Mouse (Mus musculus) midbrain, embryonic 16.5 days (tissue): ENCODE results near the gene Cyp2e1. TPM values are rescaled to one million over a fixed set of nuclear protein-coding genes. Genes with fewer than 3 reads are reported as not detected.

Experiments used
- ATAC-seq: fragments of 200-750 bp; cut with Nextera tagmentation; 2 replicates; pipeline ENCODE4 v1.8.0; 2017; ENCODE audit warnings: moderate TSS enrichment
- H3K27ac ChIP-seq: fragments of 300-500 bp; sonication (generic); 2 replicates; pipeline ENCODE4 v1.5.1; 2014; ENCODE audit warnings: mild to moderate bottlenecking, low read length, mixed read lengths
- H3K27me3 ChIP-seq: fragments of 300-500 bp; sonication (generic); 2 replicates; pipeline ENCODE4 v1.6.1; 2014; ENCODE audit warnings: low read depth, low read length, mixed read lengths; ENCODE audit not compliant: control insufficient read depth, insufficient read depth
- H3K36me3 ChIP-seq: fragments of 300-500 bp; sonication (generic); 2 replicates; pipeline ENCODE4 v1.6.1; 2014; ENCODE audit warnings: mild to moderate bottlenecking, low read length, moderate library complexity, mixed read lengths; ENCODE audit not compliant: control insufficient read depth, insufficient read depth
- H3K4me1 ChIP-seq: fragments of 300-500 bp; sonication (generic); 2 replicates; pipeline ENCODE4 v1.6.1; 2014; ENCODE audit warnings: mild to moderate bottlenecking, low read length, mixed read lengths; ENCODE audit not compliant: control insufficient read depth, insufficient read depth
- H3K4me2 ChIP-seq: fragments of 300-500 bp; sonication (generic); 2 replicates; pipeline ENCODE4 v1.6.1; 2014; ENCODE audit warnings: mild to moderate bottlenecking, low read length, mixed read lengths
- H3K4me3 ChIP-seq: fragments of 300-500 bp; sonication (generic); 2 replicates; pipeline ENCODE4 v1.5.1; 2014; ENCODE audit warnings: low read depth, mild to moderate bottlenecking, low read length, moderate library complexity, mixed read lengths
- H3K9ac ChIP-seq: fragments of 300-500 bp; sonication (generic); 2 replicates; pipeline ENCODE4 v1.6.1; 2014; ENCODE audit warnings: low read depth, low read length, mixed read lengths
- H3K9me3 ChIP-seq: fragments of 300-500 bp; sonication (generic); replicated peaks from 2 replicates; pipeline ENCODE4 v1.6.1; 2014; ENCODE audit warnings: mild to moderate bottlenecking, low read length, mixed read lengths; ENCODE audit not compliant: control insufficient read depth, poor library complexity, severe bottlenecking
- WGBS: fragments of 180-500 bp; shearing (Covaris S2); extraction: QIAGEN DNeasy Blood & Tissue Kit; methylation state at CpG from one replicate; pipeline ENCODE4 v1.1.7; 2014; 5-methylcytosine and 5-hydroxymethylcytosine counted together
- polyA plus RNA-seq: library from polyadenylated mRNA; unstranded; fragments of >200 nt; fragmentation: Nextera tagmentation; extraction: Ambion mirVana; gene quantifications from 2 replicates; pipeline ENCODE4 v1.2.1, GENCODE M21; 2015

Gene Cyp2e1
- polyA plus RNA-seq: not detected in 2 replicates

DNA sequence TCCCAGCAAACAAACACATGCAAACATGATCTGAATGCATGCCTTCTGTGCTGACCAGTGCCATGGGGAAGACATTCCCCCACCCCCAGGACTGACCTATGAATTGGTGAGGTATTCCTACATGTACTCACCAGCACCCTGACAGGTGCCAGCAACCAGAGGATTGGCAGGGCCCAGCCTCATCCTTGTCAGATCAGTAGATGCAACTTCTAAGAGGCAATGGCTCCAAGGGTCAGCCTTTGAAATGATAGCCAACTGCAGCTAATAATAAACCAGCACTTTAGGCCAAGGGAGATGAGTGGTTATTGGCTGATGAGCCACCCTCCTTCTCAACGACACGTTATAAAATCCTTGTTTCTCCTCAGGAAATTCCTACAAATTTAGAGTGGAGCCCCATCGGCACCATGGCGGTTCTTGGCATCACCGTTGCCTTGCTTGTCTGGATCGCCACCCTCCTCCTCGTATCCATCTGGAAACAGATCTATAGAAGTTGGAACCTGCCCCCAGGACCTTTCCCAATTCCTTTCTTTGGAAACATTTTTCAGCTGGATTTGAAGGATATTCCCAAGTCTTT lies at the start of gene Cyp2e1:
Gene Cyp2e1, plus strand, starts transcription at position 293 of the 574 bp plus-strand sequence.
- Histone ChIP-seq H3K9ac (no peak within 1 kb of the TSS), H3K27ac (no peak within 1 kb of the TSS), H3K4me2 (no peak within 1 kb of the TSS), H3K4me3 (no peak within 1 kb of the TSS), H3K27me3 (no peaks in the 10 kb centered on the region), H3K9me3 (no peaks in the 10 kb centered on the region), H3K4me1 (no peaks in the 10 kb centered on the region), H3K36me3 (no peaks in the 10 kb centered on the region)
- no peak for ATAC-seq
- WGBS: 88% methylated on average over 7 of the region's 7 CpGs

DNA sequence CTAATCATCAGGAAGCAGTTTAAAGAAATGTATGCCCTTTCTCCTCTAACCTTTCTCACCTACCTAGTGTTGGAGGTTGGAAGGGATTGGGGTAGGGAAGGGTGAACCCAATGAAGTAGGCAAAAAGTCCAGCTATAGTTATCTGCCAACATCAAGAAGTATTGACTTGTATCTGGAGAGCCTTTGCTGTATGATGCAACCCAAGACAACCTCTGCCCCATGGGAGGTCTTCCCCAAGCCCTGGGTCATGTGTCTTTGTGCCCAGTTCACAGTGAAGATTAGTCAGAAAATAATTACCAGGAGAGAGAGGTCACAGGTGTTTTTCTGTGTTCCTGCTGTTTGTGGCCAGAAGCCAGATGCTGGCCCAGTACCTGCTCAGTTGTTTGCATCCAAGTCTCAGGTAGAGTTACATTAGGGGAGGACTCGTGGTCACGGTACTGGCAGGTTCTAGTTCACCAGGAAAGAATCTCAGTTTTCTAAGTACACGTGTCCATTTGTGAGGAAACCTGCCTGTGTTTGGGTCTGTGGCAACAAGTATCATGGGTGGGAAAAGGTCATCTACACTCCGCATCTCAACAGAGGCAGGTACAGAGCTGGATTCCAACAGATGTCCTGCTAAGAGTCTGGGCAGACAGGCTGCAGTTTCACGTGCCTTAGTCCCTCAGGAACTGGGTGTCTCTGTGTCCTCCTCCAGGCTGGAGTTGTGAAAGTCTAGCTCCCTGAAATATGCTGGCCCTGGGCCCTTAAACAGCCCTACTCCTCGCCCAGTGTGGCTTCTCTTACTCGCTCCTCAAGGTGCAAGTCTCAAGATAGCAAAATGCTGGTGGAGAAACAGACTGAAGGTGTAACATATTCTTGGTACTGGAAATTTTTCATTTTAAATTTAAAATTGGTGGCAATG lies 46.1 kb upstream of the Cyp2e1 start:
- Histone ChIP-seq H3K4me3 (no peak overlapping the region), H3K4me1 (no peaks in the 10 kb centered on the region), H3K9ac (no peak overlapping the region), H3K36me3 (no peaks in the 10 kb centered on the region), H3K27ac (no peak overlapping the region), H3K27me3 (no peaks in the 10 kb centered on the region), H3K9me3 (no peaks in the 10 kb centered on the region), H3K4me2 (no peak overlapping the region)
- ATAC-seq: no peak
- WGBS: 85% methylated on average over 7 of the region's 7 CpGs

GRCm38 (mm10) chr7:140721095-140721494 lies 42.4 kb upstream of the Cyp2e1 start:
- no peaks in the 10 kb centered on the region for H3K36me3 ChIP-seq
- no peak for ATAC-seq
- WGBS: 81% methylated on average over 6 of the region's 6 CpGs

GRCm38 (mm10) chr7:140725558-140725957 lies 38.0 kb upstream of the Cyp2e1 start:
- Histone ChIP-seq H3K27ac (no peak overlapping the region), H3K4me2 (no peak overlapping the region), H3K4me3 (no peak overlapping the region), H3K36me3 (no peaks in the 10 kb centered on the region), H3K9ac (no peak overlapping the region), H3K27me3 (no peaks in the 10 kb centered on the region), H3K9me3 (no peaks in the 10 kb centered on the region; the same call in 1 of the 2 replicates), H3K4me1 (no peaks in the 10 kb centered on the region)
- ATAC-seq: no peak

More at GRCm38 (mm10) chr7:140721095-140721494, 42.4 kb upstream of the Cyp2e1 start:
- Histone ChIP-seq H3K4me2 (no peak overlapping the region), H3K27ac (no peak overlapping the region), H3K9ac (no peak overlapping the region), H3K9me3 (no peaks in the 10 kb centered on the region), H3K27me3 (no peaks in the 10 kb centered on the region), H3K4me1 (no peaks in the 10 kb centered on the region), H3K4me3 (no peak overlapping the region)

DNA sequence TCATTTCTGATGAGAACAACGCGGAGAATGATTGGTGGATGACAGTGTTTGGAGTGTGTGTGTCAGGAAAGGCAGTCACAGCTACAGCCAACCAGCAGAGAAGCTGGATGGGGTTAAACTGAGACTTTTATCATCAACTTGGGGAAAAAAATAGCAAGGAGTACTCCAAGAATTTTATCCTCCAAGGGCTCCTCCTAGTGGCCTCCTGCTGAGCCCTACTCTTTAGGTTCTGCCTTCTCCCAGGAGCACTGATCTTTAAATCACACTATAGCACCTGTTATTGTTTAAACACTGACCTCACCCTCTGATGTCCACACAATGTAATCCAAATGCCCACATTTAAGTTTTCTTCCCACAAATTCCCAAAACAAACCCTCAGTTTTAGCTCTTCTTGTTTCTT lies 30.4 kb upstream of the Cyp2e1 start:
- H3K27ac ChIP-seq: no peak overlapping the region
- 75% methylated on average over 2 of the region's 2 CpGs for WGBS
- no peaks in the 10 kb centered on the region for H3K27me3 ChIP-seq
- H3K4me1 ChIP-seq: no peaks in the 10 kb centered on the region
- no peaks in the 10 kb centered on the region; the same call in 1 of the 2 replicates for H3K9me3 ChIP-seq
- no peak for ATAC-seq
- no peaks in the 10 kb centered on the region for H3K36me3 ChIP-seq
- H3K4me3 ChIP-seq: no peak overlapping the region
- no peak overlapping the region for H3K4me2 ChIP-seq
- H3K9ac ChIP-seq: no peak overlapping the region

- Histone ChIP-seq H3K4me2 (no peak overlapping the region), H3K4me1 (no peaks in the 10 kb centered on the region), H3K9me3 (no peaks in the 10 kb centered on the region), H3K36me3 (no peaks in the 10 kb centered on the region), H3K9ac (no peak overlapping the region), H3K27me3 (no peaks in the 10 kb centered on the region), H3K27ac (no peak overlapping the region), H3K4me3 (no peak overlapping the region)
- no peak for ATAC-seq
- WGBS: 95% methylated on average over 3 of the region's 3 CpGs
These were observed 16.1 kb upstream of the Cyp2e1 start for GRCm38 (mm10) chr7:140747402-140747801.

GRCm38 (mm10) chr7:140748116-140748826 lies 15.3 kb upstream of the Cyp2e1 start:
- Histone ChIP-seq H3K27ac (no peak overlapping the region), H3K4me1 (no peaks in the 10 kb centered on the region), H3K9ac (no peak overlapping the region), H3K4me3 (no peak overlapping the region), H3K4me2 (no peak overlapping the region), H3K36me3 (no peaks in the 10 kb centered on the region), H3K9me3 (no peaks in the 10 kb centered on the region), H3K27me3 (no peaks in the 10 kb centered on the region)
- ATAC-seq: no peak
- WGBS: 89% methylated on average over 6 of the region's 6 CpGs

GRCm38 (mm10) chr7:140748827-140749160 lies 14.7 kb upstream of the Cyp2e1 start:
- Histone ChIP-seq H3K4me3 (no peak overlapping the region), H3K4me2 (no peak overlapping the region), H3K9me3 (no peaks in the 10 kb centered on the region), H3K4me1 (no peaks in the 10 kb centered on the region), H3K27ac (no peak overlapping the region), H3K27me3 (no peaks in the 10 kb centered on the region), H3K9ac (no peak overlapping the region), H3K36me3 (no peaks in the 10 kb centered on the region)
- no peak for ATAC-seq
- WGBS: 87% methylated on average over 3 of the region's 3 CpGs

GRCm38 (mm10) chr7:140754556-140754955 lies 9.0 kb upstream of the Cyp2e1 start:
- H3K27ac ChIP-seq: no peak overlapping the region
- no peak overlapping the region for H3K9ac ChIP-seq
- no peaks in the 10 kb centered on the region for H3K9me3 ChIP-seq
- no peak for ATAC-seq
- no peaks in the 10 kb centered on the region for H3K4me1 ChIP-seq
- no peak overlapping the region for H3K4me2 ChIP-seq
- H3K27me3 ChIP-seq: no peaks in the 10 kb centered on the region
- H3K4me3 ChIP-seq: no peak overlapping the region
- H3K36me3 ChIP-seq: no peaks in the 10 kb centered on the region
